Mouse (Mus musculus) kidney, adult 2 months (tissue): ENCODE measurements around the gene Banp.

Experiments
- CTCF ChIP-seq: fragments of 200-500 bp; conservative IDR thresholded peaks from 2 replicates; pipeline ENCODE4 v1.5.1; 2011; ENCODE audit warnings: low read depth, mild to moderate bottlenecking, control low read depth, low read length, moderate library complexity, mixed read lengths; ENCODE audit not compliant: insufficient read depth, insufficient read length
- POLR2A ChIP-seq: fragments of 200-500 bp; IDR thresholded peaks from one replicate; pipeline ENCODE4 v1.6.1; 2011; ENCODE audit warnings: low read depth, low read length, control low read depth

DNA sequence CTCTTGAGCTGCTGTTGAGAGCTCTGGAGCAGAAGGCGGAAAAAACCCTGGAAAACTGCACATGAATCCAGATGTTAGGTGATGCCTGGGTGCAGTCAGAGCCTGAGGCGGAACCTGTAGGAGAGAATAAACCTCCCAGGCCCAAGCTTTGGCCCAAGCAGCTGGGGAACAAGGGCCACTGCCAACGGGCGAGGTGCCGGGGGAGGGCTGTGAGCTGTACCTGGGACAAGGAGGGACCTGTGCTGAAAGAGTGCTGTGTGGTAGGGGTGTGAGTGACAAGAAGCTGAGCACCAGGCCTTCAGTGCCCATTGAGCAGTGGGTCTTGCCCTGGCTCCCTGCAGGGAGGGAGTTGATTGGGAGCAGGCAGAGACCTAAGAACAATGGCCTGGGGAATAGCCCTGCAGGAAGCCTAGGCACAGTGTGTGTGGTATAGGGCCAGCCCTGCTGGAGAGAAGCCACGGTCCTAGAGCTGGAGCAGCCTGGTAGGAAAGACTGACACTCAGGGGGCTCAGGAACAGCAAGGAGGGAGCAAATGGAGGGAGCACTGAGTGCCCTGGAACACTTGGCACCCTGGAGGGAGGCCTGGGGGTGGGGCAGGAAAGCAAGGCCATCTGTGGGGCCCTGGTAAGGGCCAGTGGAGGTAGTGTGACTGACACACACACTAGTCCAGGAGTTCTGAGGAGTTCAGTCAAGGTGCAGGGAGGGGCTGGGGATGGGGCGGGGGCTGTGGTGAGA, 17.3 kb downstream of the Banp start:
- no peak for TF ChIP-seq POLR2A
- TF ChIP-seq CTCF, result no peak
